Mouse (Mus musculus): ENCODE results near the gene Brinp1.

Brinp1 gene

GRCm38 (mm10) chr4:68954322-68954901 is at the start of gene Brinp1:
Gene Brinp1 (minus strand): TSS chr4:68954397.
- DNase-seq (ENCODE audit: low spot score) = no peak

GRCm38 (mm10) chr4:68957265-68957664 is 3.1 kb upstream of the Brinp1 start:
- no peak for DNase-seq (ENCODE audit: low spot score)

- DNase-seq (ENCODE audit: low spot score) = peak; percentile 17
Observed at GRCm38 (mm10) chr4:68955621-68956020, 1.4 kb upstream of the Brinp1 start.

- DNase-seq (ENCODE audit: low spot score) = no peak
Observed at GRCm38 (mm10) chr4:68953667-68954321, 403 bp downstream of the Brinp1 start.

- no peak for DNase-seq (ENCODE audit: low spot score)
Observed at GRCm38 (mm10) chr4:68953131-68953551, 1.1 kb downstream of the Brinp1 start.

GRCm38 (mm10) chr4:68950556-68950955 is 3.6 kb downstream of the Brinp1 start:
- no peak for DNase-seq (ENCODE audit: low spot score)

- no peak for DNase-seq (ENCODE audit: low spot score)
Observed at GRCm38 (mm10) chr4:68942938-68943337, 11.3 kb downstream of the Brinp1 start.

GRCm38 (mm10) chr4:68930022-68930421 is 24.2 kb downstream of the Brinp1 start:
- no peak for DNase-seq (ENCODE audit: low spot score)

GRCm38 (mm10) chr4:68926091-68926490 is 28.1 kb downstream of the Brinp1 start:
- no peak for DNase-seq (ENCODE audit: low spot score)

- no peak for DNase-seq (ENCODE audit: low spot score)
Observed at GRCm38 (mm10) chr4:68922944-68923343, 31.3 kb downstream of the Brinp1 start.

GRCm38 (mm10) chr4:68922504-68922903 is 31.7 kb downstream of the Brinp1 start:
- DNase-seq (ENCODE audit: low spot score) = no peak

- DNase-seq (ENCODE audit: low spot score) = no peak
Observed at GRCm38 (mm10) chr4:68920127-68920526, 34.1 kb downstream of the Brinp1 start.

GRCm38 (mm10) chr4:68910942-68911341 is 43.3 kb downstream of the Brinp1 start:
- no peak for DNase-seq (ENCODE audit: low spot score)

GRCm38 (mm10) chr4:68906417-68907210 is 47.6 kb downstream of the Brinp1 start:
- DNase-seq (ENCODE audit: low spot score) = no peak

GRCm38 (mm10) chr4:68890526-68890925 is 63.7 kb downstream of the Brinp1 start:
- no peak for DNase-seq (ENCODE audit: low spot score)

- DNase-seq (ENCODE audit: low spot score) = no peak
Observed at GRCm38 (mm10) chr4:68886276-68886675, 67.9 kb downstream of the Brinp1 start.

GRCm38 (mm10) chr4:68872028-68872427 is 82.2 kb downstream of the Brinp1 start:
- DNase-seq (ENCODE audit: low spot score) = no peak

GRCm38 (mm10) chr4:68865135-68865767 is 88.9 kb downstream of the Brinp1 start:
- DNase-seq (ENCODE audit: low spot score) = no peak

- no peak for DNase-seq (ENCODE audit: low spot score)
Observed at GRCm38 (mm10) chr4:68864668-68865067, 89.5 kb downstream of the Brinp1 start.

- no peak for DNase-seq (ENCODE audit: low spot score)
Observed at GRCm38 (mm10) chr4:68856868-68857267, 97.3 kb downstream of the Brinp1 start.

GRCm38 (mm10) chr4:68849671-68850070 is 104.5 kb downstream of the Brinp1 start:
- DNase-seq (ENCODE audit: low spot score) = no peak

GRCm38 (mm10) chr4:68846976-68847375 is 107.2 kb downstream of the Brinp1 start:
- DNase-seq (ENCODE audit: low spot score) = no peak

GRCm38 (mm10) chr4:68845964-68846363 is 108.2 kb downstream of the Brinp1 start:
- DNase-seq (ENCODE audit: low spot score) = no peak

Data from c-Kit-positive CD71-positive TER-119-positive erythroid progenitor cells, embryonic 14.5 days (primary cell).